Mouse (Mus musculus) adipose tissue, adult 10 weeks (tissue): ENCODE results near the gene 4932429P05Rik. TPM values are rescaled to one million over a fixed set of nuclear protein-coding genes. Genes with fewer than 3 reads are reported as not detected.

Experiments
- polyA plus RNA-seq: library from polyadenylated mRNA; stranded (reverse); fragments of 350-450 nt; fragmentation: Illumina TruSeq; extraction: RNeasy Lipid Tissue Mini Kit (QIAGEN cat#74804); gene quantifications from one replicate; pipeline ENCODE4 v1.2.3, GENCODE M21; 2014; ENCODE audit warnings: low read depth, low replicate concordance

4932429P05Rik gene
- polyA plus RNA-seq: 0.19 TPM

GRCm38 (mm10) chrX:89751968-89752367 is at the start of gene 4932429P05Rik:
TSS of gene 4932429P05Rik (plus strand) at chrX:89752268.

Other genes with a start within 250 kb of the 4932429P05Rik start
- not detected for gene 4930415L06Rik, start 180.6 kb downstream of the 4932429P05Rik start, polyA plus RNA-seq